Mouse (Mus musculus) intestine, postnatal 0 days (tissue): ENCODE data around the gene Apba1. TPM values are rescaled to one million over a fixed set of nuclear protein-coding genes. Genes with fewer than 3 reads are reported as not detected.

ENCODE experiments used
- ATAC-seq: fragments of 200-750 bp; cut with Nextera tagmentation; 2 replicates; pipeline ENCODE4 v1.8.0; 2017; ENCODE audit warnings: mild to moderate bottlenecking, moderate TSS enrichment, moderate library complexity
- H3K27ac ChIP-seq: fragments of 300-500 bp; sonication (generic); 2 replicates; pipeline ENCODE4 v1.5.1; 2014; ENCODE audit warnings: mild to moderate bottlenecking, low read depth, low read length, moderate library complexity
- H3K27me3 ChIP-seq: fragments of 300-500 bp; sonication (generic); replicated peaks from 2 replicates; pipeline ENCODE4 v1.6.1; 2014; ENCODE audit warnings: low read length, mixed read lengths; ENCODE audit not compliant: control insufficient read depth, insufficient read depth
- H3K36me3 ChIP-seq: fragments of 300-500 bp; sonication (generic); 2 replicates; pipeline ENCODE4 v1.6.1; 2014; ENCODE audit warnings: mild to moderate bottlenecking, moderate library complexity; ENCODE audit not compliant: control insufficient read depth, insufficient read depth
- H3K4me1 ChIP-seq: fragments of 300-500 bp; sonication (generic); replicated peaks from 2 replicates; pipeline ENCODE4 v1.6.1; 2014; ENCODE audit warnings: antibody characterized with exemption, low read length, mixed read lengths; ENCODE audit not compliant: control insufficient read depth, insufficient read depth
- H3K4me2 ChIP-seq: fragments of 300-500 bp; sonication (generic); replicated peaks from 2 replicates; pipeline ENCODE4 v1.6.1; 2014; ENCODE audit warnings: low read depth, mild to moderate bottlenecking, moderate library complexity
- H3K4me3 ChIP-seq: fragments of 300-500 bp; sonication (generic); 2 replicates; pipeline ENCODE4 v1.5.1; 2014; ENCODE audit warnings: low read depth, low read length
- H3K9ac ChIP-seq: fragments of 300-500 bp; sonication (generic); 2 replicates; pipeline ENCODE4 v1.6.1; 2014; ENCODE audit warnings: mild to moderate bottlenecking, low read depth, low read length
- H3K9me3 ChIP-seq: fragments of 300-500 bp; sonication (generic); 2 replicates; pipeline ENCODE4 v1.6.1; 2016; ENCODE audit warnings: mixed run types; ENCODE audit not compliant: control insufficient read depth
- CTCF ChIP-seq: sonication (generic); IDR thresholded peaks from 2 replicates; pipeline ENCODE4 v1.5.1; 2016; ENCODE audit warnings: low read depth, mild to moderate bottlenecking, control low read depth, antibody characterized with exemption, moderate library complexity
- WGBS: fragments of 180-500 bp; shearing (Covaris S2); extraction: QIAGEN DNeasy Blood & Tissue Kit; methylation state at CpG from one replicate; pipeline ENCODE4 v1.1.7; 2014; 5-methylcytosine and 5-hydroxymethylcytosine counted together
- polyA plus RNA-seq: library from polyadenylated mRNA; unstranded; fragments of >200 nt; fragmentation: Nextera tagmentation; extraction: Ambion mirVana; gene quantifications from 2 replicates; pipeline ENCODE4 v1.2.1, GENCODE M21; 2015

Apba1 gene
- polyA plus RNA-seq, 1 experiment from 2014 or later = 0.57 TPM

DNA sequence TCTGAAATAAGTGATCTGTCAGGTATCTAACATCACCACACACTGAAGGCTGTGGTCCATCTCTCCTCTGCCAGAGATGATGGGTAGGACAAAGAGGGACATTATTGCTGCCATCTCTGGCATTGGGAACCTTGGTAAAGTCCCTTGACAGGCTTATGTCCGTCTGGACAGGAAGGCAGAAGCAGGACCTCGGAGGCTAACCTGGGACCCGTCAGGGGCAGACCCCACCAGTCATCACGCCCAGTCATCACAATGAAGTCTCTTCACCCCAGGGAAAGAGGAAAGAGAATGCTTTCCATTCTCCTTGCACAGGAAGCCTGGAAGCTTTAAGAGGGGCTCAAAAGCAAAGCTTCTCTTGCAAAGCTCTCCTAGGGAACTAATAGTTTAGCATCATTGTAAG lies 189.2 kb downstream of the Apba1 start:
- H3K9ac ChIP-seq = no peak overlapping the region
- H3K36me3 ChIP-seq = no peaks in the 10 kb centered on the region

DNA sequence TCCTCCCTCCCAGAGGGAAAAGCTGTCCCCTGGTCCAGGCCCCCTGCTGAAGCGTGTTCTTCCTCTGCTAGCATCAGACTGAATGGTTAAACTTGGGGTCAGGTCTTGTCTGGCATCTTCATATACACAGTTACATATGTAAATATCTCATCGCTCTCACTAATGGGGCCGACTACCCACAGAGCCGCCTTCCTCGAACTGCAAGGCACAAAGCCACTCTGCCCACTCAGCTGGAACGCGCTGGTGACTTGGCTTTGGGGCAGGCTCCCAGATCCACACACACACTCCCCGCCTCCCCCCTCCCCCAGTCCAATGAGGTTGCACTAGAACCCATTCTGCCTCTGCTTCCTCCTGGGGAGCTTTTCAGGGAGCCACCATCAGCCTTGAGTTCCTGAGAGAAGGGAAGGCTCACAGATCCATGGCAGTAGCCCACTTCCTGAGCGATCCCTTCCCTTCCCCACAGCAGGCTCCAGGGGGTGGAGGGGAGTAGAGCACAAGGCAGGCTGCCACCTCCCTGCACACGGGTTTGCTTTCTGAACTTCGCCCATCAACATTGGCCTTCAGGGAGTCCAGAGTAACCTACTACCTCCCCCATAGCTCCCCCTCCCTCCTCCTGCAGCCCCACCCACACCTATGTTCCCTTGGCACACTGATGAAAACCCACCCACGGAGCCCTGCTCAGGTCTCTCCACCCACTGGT lies 189.8 kb downstream of the Apba1 start:
- 48% methylated on average over 12 of the region's 12 CpGs for WGBS
- no peak for TF ChIP-seq CTCF
- ATAC-seq = no peak
- H3K27ac ChIP-seq = no peak overlapping the region
- H3K4me2 ChIP-seq = no peak overlapping the region
- H3K27me3 ChIP-seq = no peaks in the 10 kb centered on the region
- H3K4me3 ChIP-seq = no peak overlapping the region
- H3K36me3 ChIP-seq = no peaks in the 10 kb centered on the region
- no peaks in the 10 kb centered on the region for H3K9me3 ChIP-seq
- no peak overlapping the region for H3K9ac ChIP-seq
- H3K4me1 ChIP-seq = no peaks in the 10 kb centered on the region

More for the DNA sequence above, 189.2 kb downstream of the Apba1 start:
- 62% methylated on average over 4 of the region's 4 CpGs for WGBS
- Histone ChIP-seq H3K4me1 (no peaks in the 10 kb centered on the region), H3K4me2 (no peak overlapping the region), H3K27ac (no peak overlapping the region), H3K27me3 (no peaks in the 10 kb centered on the region), H3K9me3 (no peaks in the 10 kb centered on the region), H3K4me3 (no peak overlapping the region)
- ATAC-seq = no peak
- no peak for TF ChIP-seq CTCF

DNA sequence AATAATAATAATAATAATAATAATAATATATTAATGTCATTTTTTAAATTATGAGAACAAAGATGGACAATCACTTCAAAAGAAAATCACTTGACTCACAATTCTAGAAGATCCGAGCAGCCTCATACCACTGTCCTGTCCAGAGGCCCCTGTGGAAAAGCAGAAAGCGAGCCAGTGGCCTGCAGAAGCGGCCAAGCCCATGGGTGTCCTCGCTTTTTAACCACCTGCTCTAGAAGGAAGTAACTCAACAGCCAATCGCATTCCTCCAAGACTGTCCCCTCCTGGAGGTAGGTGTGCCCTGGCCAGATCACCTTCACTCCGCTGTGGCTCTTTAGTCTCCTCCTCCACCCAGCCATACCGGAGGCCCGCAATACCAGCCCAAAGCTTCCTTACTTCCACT lies 196.8 kb downstream of the Apba1 start:
- ATAC-seq = no peak
- H3K4me2 ChIP-seq = no peak overlapping the region
- no peaks in the 10 kb centered on the region for H3K36me3 ChIP-seq
- WGBS = 86% methylated on average over 8 of the region's 8 CpGs
- TF ChIP-seq CTCF = no peak
- no peak overlapping the region for H3K4me3 ChIP-seq
- no peak overlapping the region for H3K27ac ChIP-seq
- no peak overlapping the region for H3K9ac ChIP-seq
- no peaks in the 10 kb centered on the region for H3K4me1 ChIP-seq
- no peaks in the 10 kb centered on the region for H3K27me3 ChIP-seq
- no peaks in the 10 kb centered on the region for H3K9me3 ChIP-seq

DNA sequence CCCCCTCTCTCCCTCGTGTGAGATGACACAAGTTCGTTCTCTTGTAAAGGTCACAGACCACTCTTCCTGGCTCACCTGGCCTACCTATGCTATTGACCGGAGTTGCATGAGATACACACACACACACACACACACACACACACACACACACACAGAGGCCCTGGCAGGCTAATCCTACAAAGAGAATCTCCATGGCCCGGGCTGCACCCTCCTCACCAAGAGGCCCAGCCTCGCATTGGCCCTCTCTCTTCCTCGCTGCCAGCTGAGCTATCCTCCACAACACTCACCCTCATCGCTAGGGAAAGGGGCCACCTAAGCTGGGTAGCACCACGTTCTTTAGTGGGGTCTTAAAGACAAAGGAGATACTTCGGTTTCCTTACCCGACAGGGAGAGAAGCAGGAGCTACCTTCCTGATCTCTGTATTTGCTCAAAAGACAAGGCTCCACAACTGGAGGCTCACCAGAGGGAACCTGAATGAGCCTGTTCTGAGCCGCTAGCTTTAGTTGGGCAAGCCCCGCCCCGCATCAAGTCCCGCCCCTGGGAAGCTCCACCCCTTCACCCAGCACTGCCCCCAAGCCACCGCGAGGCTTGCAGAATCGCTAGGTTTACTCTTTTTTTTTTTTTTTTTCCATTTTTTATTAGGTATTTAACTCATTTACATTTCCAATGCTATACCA lies 197.8 kb downstream of the Apba1 start:
- Histone ChIP-seq H3K9ac (no peak overlapping the region), H3K27me3 (no peaks in the 10 kb centered on the region), H3K27ac (no peak overlapping the region), H3K4me2 (no peak overlapping the region), H3K36me3 (no peaks in the 10 kb centered on the region), H3K4me3 (no peak overlapping the region), H3K4me1 (no peaks in the 10 kb centered on the region), H3K9me3 (no peaks in the 10 kb centered on the region)
- ATAC-seq = no peak; the same call in 1 of the 2 replicates
- TF ChIP-seq CTCF = no peak
- WGBS = 70% methylated on average over 17 of the region's 17 CpGs

DNA sequence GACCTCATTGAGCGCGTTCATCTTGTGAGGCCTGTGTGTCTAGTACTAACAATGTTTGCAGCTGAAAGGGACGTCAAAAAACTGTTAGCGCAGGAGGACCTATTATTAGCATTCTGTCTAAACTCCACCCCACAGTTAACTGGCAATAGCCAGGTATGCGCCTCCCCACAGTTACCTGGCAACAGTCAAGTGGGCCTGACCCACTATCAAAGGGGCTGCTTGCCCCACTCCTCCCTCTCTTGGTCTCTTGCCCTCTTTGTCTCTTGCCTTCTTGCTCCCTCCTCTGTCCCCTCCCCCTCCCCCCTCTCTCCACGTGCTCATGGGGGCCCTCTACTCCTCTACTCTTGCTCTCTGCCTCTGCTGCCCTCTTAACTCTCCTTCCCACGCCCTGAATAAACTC lies 198.9 kb downstream of the Apba1 start:
- H3K27ac ChIP-seq = no peak overlapping the region
- 59% methylated on average over 7 of the region's 7 CpGs for WGBS
- no peak overlapping the region for H3K4me3 ChIP-seq
- no peak overlapping the region for H3K4me2 ChIP-seq
- TF ChIP-seq CTCF = no peak
- H3K27me3 ChIP-seq = no peaks in the 10 kb centered on the region
- H3K9ac ChIP-seq = no peak overlapping the region
- ATAC-seq = no peak
- H3K36me3 ChIP-seq = no peaks in the 10 kb centered on the region
- H3K9me3 ChIP-seq = no peaks in the 10 kb centered on the region
- H3K4me1 ChIP-seq = no peaks in the 10 kb centered on the region

DNA sequence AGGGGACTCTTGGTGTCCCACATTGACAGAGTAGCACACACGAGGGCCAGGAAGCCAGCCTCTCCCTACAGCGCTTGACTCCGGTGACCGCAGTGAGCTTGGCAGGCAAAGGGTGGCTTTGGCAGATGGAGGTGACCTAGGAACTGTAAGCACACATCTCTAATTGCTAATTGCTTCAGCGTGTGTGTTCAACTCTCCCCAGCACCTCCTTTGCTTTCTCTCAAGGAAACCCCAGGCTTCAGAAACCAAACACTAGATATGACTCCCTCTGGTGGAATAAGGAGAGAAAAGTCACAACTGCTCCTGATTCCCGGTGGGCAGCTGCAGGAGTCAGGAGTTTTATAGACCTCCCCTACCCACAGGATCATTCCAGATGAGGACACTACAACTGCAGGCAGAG lies 200.2 kb downstream of the Apba1 start:
- Histone ChIP-seq H3K4me1 (no peaks in the 10 kb centered on the region), H3K27me3 (no peaks in the 10 kb centered on the region), H3K4me2 (no peak overlapping the region), H3K36me3 (no peaks in the 10 kb centered on the region), H3K9ac (no peak overlapping the region), H3K27ac (no peak overlapping the region), H3K9me3 (no peaks in the 10 kb centered on the region), H3K4me3 (no peak overlapping the region)
- 47% methylated on average over 6 of the region's 6 CpGs for WGBS
- ATAC-seq = no peak
- peak; percentile 53 for TF ChIP-seq CTCF
